Mouse (Mus musculus): ENCODE measurements at regions not wholly inside any gene's neighbourhood (a gene's known extent, or its start where the extent isn't known, plus 50 kb on each side); places are given as distances from the start of the nearest gene placed in this dataset.
"Not testable (repeated sequence)": the region's sequence is repeated elsewhere in the genome, so short reads cannot be mapped to it uniquely, and the experiment has no call there.

- peak; percentile 8 for DNase-seq (ENCODE audit: low read depth, low spot score)
Measured at GRCm38 (mm10) chr14:113838237-113838636, 523.8 kb downstream of the Tpm3-rs7 start.

- not testable (repeated sequence) for DNase-seq (ENCODE audit: low read depth, low spot score)
Measured at GRCm38 (mm10) chr14:113847836-113848235, 533.4 kb downstream of the Tpm3-rs7 start.

GRCm38 (mm10) chr14:113852988-113853387 is 538.6 kb downstream of the Tpm3-rs7 start:
- no peak for DNase-seq (ENCODE audit: low read depth, low spot score)

GRCm38 (mm10) chr14:113867123-113868019 is 553.0 kb downstream of the Tpm3-rs7 start:
- no peak for DNase-seq (ENCODE audit: low read depth, low spot score)

GRCm38 (mm10) chr14:113883581-113883980 is 569.2 kb downstream of the Tpm3-rs7 start:
- no peak for DNase-seq (ENCODE audit: low read depth, low spot score)

GRCm38 (mm10) chr14:113886925-113887871 is 572.8 kb downstream of the Tpm3-rs7 start:
- DNase-seq (ENCODE audit: low read depth, low spot score): no peak

- DNase-seq (ENCODE audit: low read depth, low spot score): no peak
Measured at GRCm38 (mm10) chr14:113930779-113931178, 616.4 kb downstream of the Tpm3-rs7 start.

GRCm38 (mm10) chr14:113933841-113934240 is 619.4 kb downstream of the Tpm3-rs7 start:
- DNase-seq (ENCODE audit: low read depth, low spot score): no peak
